Mouse (Mus musculus) adrenal gland, postnatal 36 days (tissue): ENCODE results near the gene Phex. TPM values are rescaled to one million over a fixed set of nuclear protein-coding genes. Genes with fewer than 3 reads are reported as not detected.

ENCODE experiments used
- DNase-seq, 2 experiments: peaks; one replicate each; pipeline ENCODE4 v3.0.0; 2021; ENCODE audit warnings: mixed read lengths in 1 of 2
- microRNA-seq: library from miRNA; unstranded; fragments of <30 nt; microRNA quantifications from one replicate; pipeline ENCODE4 v1.2.0, GENCODE M21; 2021
- total RNA-seq, 2 experiments: library from RNA; stranded (reverse); gene quantifications; 2 replicates each; pipeline ENCODE4 v1.2.3; 2021

Gene Phex
- total RNA-seq, 2 experiments from 2014 or later: 0.13 to 0.20 TPM

- DNase-seq: no peak
Measured at GRCm38 (mm10) chrX:157307411-157307810, 107.7 kb downstream of the Phex start.

- DNase-seq: no peak
Measured at GRCm38 (mm10) chrX:157306796-157307405, 108.2 kb downstream of the Phex start.

DNA sequence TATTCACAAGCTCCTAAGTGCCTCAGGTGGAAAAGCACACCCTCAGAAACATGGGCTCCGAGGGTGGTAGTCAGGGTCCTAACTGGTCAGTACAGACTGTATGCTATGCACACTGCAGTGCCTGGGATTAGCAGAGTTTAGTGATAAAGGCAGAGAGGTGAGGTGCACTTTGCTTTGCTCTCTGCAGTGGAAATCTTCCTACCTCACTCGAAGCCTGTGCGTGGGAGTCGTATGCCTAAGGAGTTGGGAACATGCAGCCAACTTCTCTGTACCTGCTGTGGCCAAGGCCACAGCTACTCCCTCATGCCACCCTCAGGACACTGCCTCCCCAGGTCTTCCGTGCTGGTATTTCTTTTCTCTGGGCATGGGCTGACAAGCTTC, 109.3 kb downstream of the Phex start:
- DNase-seq: no peak

DNA sequence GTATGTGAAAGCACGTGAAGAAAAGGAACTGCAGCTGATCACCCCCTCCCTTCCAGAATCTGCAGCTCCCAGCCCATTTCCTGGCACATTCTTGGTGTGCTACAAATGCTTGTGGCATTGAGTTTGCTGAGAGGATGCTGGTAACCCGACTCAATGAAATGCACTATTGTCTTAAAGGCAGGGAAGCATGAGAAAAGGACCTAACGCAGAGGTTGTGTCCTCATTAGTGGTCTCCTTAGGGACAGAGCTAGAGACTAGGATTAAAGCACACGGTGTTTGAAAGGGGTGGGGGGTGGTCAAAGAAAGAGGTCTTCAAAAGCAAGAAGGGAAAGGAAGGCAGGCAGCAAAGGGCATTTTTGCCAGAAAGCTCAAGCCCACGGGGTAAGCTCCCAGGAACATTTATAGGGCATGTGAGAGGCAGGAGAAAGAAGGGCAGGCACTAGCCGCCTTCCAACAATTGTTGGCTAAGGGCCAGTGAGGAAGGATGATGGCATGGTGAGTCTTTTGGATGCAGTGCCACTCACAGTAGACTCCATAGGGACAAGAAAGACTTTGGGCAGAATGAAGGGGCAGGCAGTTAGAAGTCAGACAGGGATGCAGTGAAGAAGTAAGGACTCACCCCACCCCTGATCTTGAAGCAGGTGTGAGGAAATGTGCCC, 109.8 kb downstream of the Phex start:
- DNase-seq: no peak

DNA sequence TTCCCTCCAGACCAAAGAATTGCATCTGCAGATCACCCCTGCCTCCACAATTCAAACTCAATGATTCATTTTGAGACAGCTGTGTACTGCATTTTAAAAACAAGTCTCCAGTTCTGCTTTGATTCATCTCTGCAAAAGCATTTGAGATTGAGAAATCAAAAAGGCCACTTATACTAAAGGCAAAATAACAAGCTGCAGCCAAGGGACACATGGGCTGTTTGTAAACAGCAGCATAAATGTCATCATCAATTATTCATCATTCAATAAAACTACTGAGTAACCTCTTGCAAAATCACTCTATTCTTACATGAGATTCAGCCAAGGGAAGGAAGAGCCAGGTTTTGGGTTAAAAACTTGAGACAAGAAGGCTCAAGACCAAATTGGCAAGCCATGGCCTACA, 122.7 kb downstream of the Phex start:
- DNase-seq: no peak

DNA sequence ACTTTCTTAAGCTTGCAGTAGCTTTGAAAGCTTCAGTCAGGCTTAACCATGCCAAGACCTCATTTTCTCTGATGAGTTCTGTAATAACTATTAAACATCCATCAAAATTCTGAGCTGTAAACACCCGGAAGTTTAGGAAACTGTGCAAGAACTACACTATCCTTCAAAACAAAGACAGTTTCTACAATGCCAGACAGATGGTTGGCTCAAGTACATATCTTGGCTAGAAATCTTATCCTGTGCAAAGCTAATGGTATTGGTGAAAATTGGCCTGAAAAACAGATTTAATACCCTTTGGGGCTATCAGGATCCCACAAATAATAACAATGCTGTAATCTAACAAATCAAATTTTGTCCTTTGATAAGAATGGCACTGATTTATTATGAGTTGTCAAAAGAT, 138.5 kb downstream of the Phex start:
- DNase-seq: no peak

DNA sequence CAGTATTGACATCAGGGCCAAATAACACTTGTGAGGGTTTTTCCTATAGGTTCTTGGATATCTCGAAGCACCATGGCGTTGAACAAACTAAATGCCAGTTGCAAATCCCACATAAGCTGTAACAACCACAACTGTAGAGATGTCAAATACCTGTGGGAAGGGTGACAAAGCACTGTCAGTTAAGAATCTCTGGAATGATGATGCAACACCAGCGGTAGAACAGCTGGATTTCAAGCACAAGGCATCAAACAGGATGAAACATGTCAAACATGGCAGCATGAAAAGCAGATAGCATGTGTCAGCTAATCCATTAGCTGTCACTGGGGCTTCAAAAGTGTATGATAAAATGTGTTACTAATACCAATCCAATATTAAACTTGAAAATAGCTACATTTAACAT, 141.8 kb downstream of the Phex start:
- no peak for DNase-seq

GRCm38 (mm10) chrX:157271609-157272008, 143.5 kb downstream of the Phex start:
- DNase-seq: no peak

GRCm38 (mm10) chrX:157269726-157270305, 145.3 kb downstream of the Phex start:
- DNase-seq: no peak

DNA sequence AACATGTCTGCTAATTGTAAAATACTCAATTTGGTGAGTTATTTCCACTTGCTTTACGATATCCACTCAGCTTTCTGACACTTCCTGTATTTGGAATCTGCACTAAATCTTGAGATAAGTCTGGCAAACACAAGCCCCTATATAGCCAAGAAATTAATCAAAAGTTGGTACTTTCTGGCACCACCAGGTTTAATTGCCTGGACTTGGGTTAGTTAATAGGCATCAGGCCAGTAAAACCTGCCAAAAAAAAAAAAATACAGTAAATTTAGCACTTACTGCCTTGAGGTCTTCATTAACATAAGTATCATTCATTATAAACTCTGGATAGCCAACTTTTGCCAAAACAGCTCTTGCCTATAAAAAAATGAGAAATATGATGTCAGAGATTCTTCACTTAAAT, 147.0 kb downstream of the Phex start:
- no peak for DNase-seq

DNA sequence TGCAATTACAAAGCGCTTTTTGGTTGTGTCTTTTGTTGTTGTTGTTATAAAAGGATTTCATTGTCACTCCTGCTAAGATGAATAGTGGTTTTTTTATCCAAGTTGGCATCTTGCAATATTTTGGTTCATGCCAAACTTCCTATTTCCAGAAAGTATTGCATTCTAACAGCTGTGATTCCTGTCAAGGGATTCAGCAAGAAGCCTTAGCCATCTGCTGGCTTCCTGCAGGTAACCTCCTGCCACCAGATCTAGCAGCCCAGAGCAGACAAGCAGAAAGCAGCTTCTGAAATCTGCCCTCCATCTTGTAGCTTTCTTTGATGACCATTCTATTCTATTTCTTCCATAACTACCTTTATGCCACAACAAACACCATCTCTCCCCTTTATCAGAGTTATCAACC, 212.4 kb downstream of the Phex start:
- DNase-seq: no peak

- DNase-seq: no peak
Measured at GRCm38 (mm10) chrX:157184167-157184566, 230.9 kb downstream of the Phex start.

GRCm38 (mm10) chrX:157180845-157181244, 234.3 kb downstream of the Phex start:
- no peak for DNase-seq

DNA sequence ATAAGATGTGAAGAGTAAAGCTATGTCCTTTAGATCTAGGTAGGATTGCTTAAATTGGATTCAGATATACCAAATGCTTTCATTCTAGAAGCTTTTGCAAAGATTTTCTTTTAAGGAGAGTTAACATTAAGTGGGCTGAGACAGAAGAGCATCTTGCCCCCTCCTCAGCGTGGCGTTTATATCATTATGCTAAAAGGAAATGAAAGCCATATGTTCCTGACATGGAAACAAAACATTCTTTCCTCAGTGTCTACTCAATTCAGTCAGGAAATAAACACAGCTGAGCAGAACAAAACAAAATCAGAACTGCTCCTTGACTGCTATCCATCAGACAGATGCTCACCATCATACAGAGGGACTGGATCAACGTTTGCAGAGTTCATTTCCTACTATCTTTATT, 251.0 kb downstream of the Phex start:
- no peak for DNase-seq

DNA sequence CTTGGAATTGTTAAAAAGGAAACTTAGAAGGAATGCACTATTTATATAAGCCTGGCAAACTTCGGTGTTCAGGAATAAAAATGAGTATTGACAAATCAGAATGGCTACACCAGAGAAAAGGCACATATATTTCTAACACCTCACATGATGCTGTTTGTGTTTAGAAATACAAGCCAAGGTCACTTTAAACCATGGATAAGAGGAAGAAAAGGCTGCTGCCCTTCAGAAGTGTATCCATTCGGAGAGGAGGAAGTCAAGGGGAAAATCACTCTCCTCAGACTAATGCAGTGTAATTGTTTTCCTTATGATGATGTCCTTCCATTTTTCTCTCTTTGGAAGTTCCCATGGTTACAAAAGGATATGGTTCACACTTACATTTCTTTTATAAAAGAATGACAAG, 251.7 kb downstream of the Phex start:
- DNase-seq: no peak

GRCm38 (mm10) chrX:157144675-157145074, 270.4 kb downstream of the Phex start:
- no peak for DNase-seq

GRCm38 (mm10) chrX:157139601-157140000, 275.5 kb downstream of the Phex start:
- DNase-seq: no peak

Small RNA genes within 50 kb of the gene (microRNA-seq; reads per million reads assigned to microRNA genes)
- gene Gm23798: not detected

Other genes starting within 250 kb of the Phex start
- 10 to 100 TPM; 13.1 to 14.3 TPM for gene Sms, start 77.0 kb upstream of the Phex start, total RNA-seq
- gene Yy2, start 153.7 kb upstream of the Phex start, total RNA-seq: 1 to 10 TPM; 1.2 to 1.5 TPM
- 10 to 100 TPM; 22.7 to 26.8 TPM for gene Mbtps2, start 183.4 kb upstream of the Phex start, total RNA-seq